Comparison of ENCODE assay signal across 9 mouse cellular contexts in genomic region chr4:116650365-116650764, GRCm38 (mm10). TPM values are rescaled to one million over a fixed set of nuclear protein-coding genes. Genes with fewer than 3 reads are reported as not detected.
DNase-seq lines count a peak whose midpoint lies in the region; ATAC-seq lines count a peak whose summit lies in the region.
"Had no signal": no experiment of that assay in that cellular context is flagged by ENCODE, and none has a peak within 500 bp of the region (broad histone marks: within the 10 kb centered on the region; RNA-seq: fewer than 3 reads in every experiment).

No protein-coding gene starts in this region.

- no peaks in the 10 kb centered on the region for H3K27me3 ChIP-seq in embryonic facial prominence, embryonic 10.5 days (replicated peaks; ENCODE audit: low read depth, poor library complexity, severe bottlenecking)
- no peaks in the 10 kb centered on the region for H3K27me3 ChIP-seq in intestine, embryonic 14.5 days (replicated peaks; ENCODE audit: control insufficient read depth, insufficient read depth, low read length)
- H3K27me3 ChIP-seq in midbrain, embryonic 14.5 days (ENCODE audit: control insufficient read depth, insufficient read depth, low read length), result no peaks in the 10 kb centered on the region

- no peaks in the 10 kb centered on the region for H3K9me3 ChIP-seq in embryonic facial prominence, embryonic 10.5 days
- no peaks in the 10 kb centered on the region for H3K9me3 ChIP-seq in intestine, embryonic 14.5 days (ENCODE audit: control insufficient read depth, low read length)
- no peaks in the 10 kb centered on the region for H3K9me3 ChIP-seq in midbrain, embryonic 14.5 days (ENCODE audit: control insufficient read depth, low read length)

- H3K27ac ChIP-seq in embryonic facial prominence, embryonic 10.5 days (replicated peaks), result peak overlapping the region; percentile 94
- peak overlapping the region; percentile 92; the same call in 1 of the 2 replicates for H3K27ac ChIP-seq in intestine, embryonic 14.5 days (ENCODE audit: low read depth)
- H3K27ac ChIP-seq in midbrain, embryonic 14.5 days (replicated peaks; ENCODE audit: low read depth, low read length), result 0 out of 2 replicates have a peak overlapping the region, but pooled peaks have one; percentile 79

- H3K36me3 ChIP-seq in embryonic facial prominence, embryonic 10.5 days (replicated peaks), result peaks cover 48% of the 10 kb centered on the region
- H3K36me3 ChIP-seq in intestine, embryonic 14.5 days (ENCODE audit: control insufficient read depth, insufficient read depth, low read length), result peaks cover 33% of the 10 kb centered on the region
- H3K36me3 ChIP-seq in midbrain, embryonic 14.5 days (ENCODE audit: control insufficient read depth, insufficient read depth, low read length), result peaks cover 14% of the 10 kb centered on the region

- ATAC-seq in intestine, embryonic 14.5 days (replicated peaks; ENCODE audit: low FRiP score, low TSS enrichment, low read depth), result no peak
- no peak for ATAC-seq in midbrain, embryonic 14.5 days (ENCODE audit: low FRiP score, low TSS enrichment)

- peak overlapping the region; percentile 79 for H3K4me2 ChIP-seq in intestine, embryonic 14.5 days (ENCODE audit: low read length)
- H3K4me2 ChIP-seq in midbrain, embryonic 14.5 days (ENCODE audit: low read length), result peak overlapping the region; percentile 85

- H3K9ac ChIP-seq in intestine, embryonic 14.5 days (ENCODE audit: low read length), result peak overlapping the region; percentile 94
- H3K9ac ChIP-seq in midbrain, embryonic 14.5 days (replicated peaks; ENCODE audit: low read length), result peak overlapping the region; percentile 73

- peaks cover 29% of the 10 kb centered on the region for H3K4me1 ChIP-seq in embryonic facial prominence, embryonic 10.5 days
- peaks cover 7% of the 10 kb centered on the region for H3K4me1 ChIP-seq in intestine, embryonic 14.5 days (replicated peaks; ENCODE audit: control insufficient read depth, insufficient read depth, low read length)
- peaks cover 25% of the 10 kb centered on the region for H3K4me1 ChIP-seq in midbrain, embryonic 14.5 days (ENCODE audit: control insufficient read depth, insufficient read depth, low read length)

- WGBS in embryonic facial prominence, embryonic 10.5 days, result 43% methylated on average over 5 of the region's 5 CpGs
- WGBS in intestine, embryonic 14.5 days, result 32% methylated on average over 5 of the region's 5 CpGs
- 48% methylated on average over 5 of the region's 5 CpGs for WGBS in midbrain, embryonic 14.5 days

- peak; percentile 53 for DNase-seq in kidney, adult 9 months
- no peak for DNase-seq in kidney, postnatal 10 days
- DNase-seq in embryonic facial prominence, embryonic 10.5 days (ENCODE audit: low spot score), result no peak
- no peak for DNase-seq in intestine, embryonic 14.5 days (ENCODE audit: low spot score)
- DNase-seq in midbrain, embryonic 14.5 days, result no peak
- no peak for DNase-seq in right cerebral cortex, postnatal 4 days
- no peak for DNase-seq in T-cell, adult 2 months (ENCODE audit: low spot score)
- no peak for DNase-seq in cerebellum, postnatal 10 days
- DNase-seq: gastrocnemius, postnatal 14 days had no signal

- H3K4me3 ChIP-seq in embryonic facial prominence, embryonic 10.5 days, result peak overlapping the region; percentile 74
- H3K4me3 ChIP-seq in intestine, embryonic 14.5 days (ENCODE audit: low read depth, low read length), result peak overlapping the region; percentile 87
- H3K4me3 ChIP-seq in midbrain, embryonic 14.5 days (replicated peaks; ENCODE audit: low read depth, low read length), result peak overlapping the region; percentile 79

RNA-seq across cellular contexts. Expression of gene Akr1a1, which starts 1.1 kb away (rescaled TPM):
- 644 and 663 TPM in 2 replicates for polyA plus RNA-seq in embryonic facial prominence, embryonic 10.5 days (2016; fragmentation: Nextera tagmentation; extraction: Ambion mirVana)
- polyA plus RNA-seq in intestine, embryonic 14.5 days (2014; fragmentation: Nextera tagmentation; extraction: Ambion mirVana), result 764 and 800 TPM in 2 replicates
- 638 and 660 TPM in 2 replicates for polyA plus RNA-seq in midbrain, embryonic 14.5 days (2014; fragmentation: Nextera tagmentation; extraction: Ambion mirVana)

RNA-seq across cellular contexts. Expression of gene Nasp, which starts 22.6 kb away (rescaled TPM):
- polyA plus RNA-seq in embryonic facial prominence, embryonic 10.5 days (2016; fragmentation: Nextera tagmentation; extraction: Ambion mirVana), result 333 and 342 TPM in 2 replicates
- 146 and 154 TPM in 2 replicates for polyA plus RNA-seq in intestine, embryonic 14.5 days (2014; fragmentation: Nextera tagmentation; extraction: Ambion mirVana)
- 94.4 and 110 TPM in 2 replicates for polyA plus RNA-seq in midbrain, embryonic 14.5 days (2014; fragmentation: Nextera tagmentation; extraction: Ambion mirVana)

RNA-seq across cellular contexts. Expression of gene Prdx1, which starts 35.0 kb away (rescaled TPM):
- polyA plus RNA-seq in embryonic facial prominence, embryonic 10.5 days (2016; fragmentation: Nextera tagmentation; extraction: Ambion mirVana), result 1,415 and 1,463 TPM in 2 replicates
- polyA plus RNA-seq in intestine, embryonic 14.5 days (2014; fragmentation: Nextera tagmentation; extraction: Ambion mirVana), result 1,268 and 1,288 TPM in 2 replicates
- 378 and 430 TPM in 2 replicates for polyA plus RNA-seq in midbrain, embryonic 14.5 days (2014; fragmentation: Nextera tagmentation; extraction: Ambion mirVana)

RNA-seq across cellular contexts. Expression of gene Ccdc17, which starts 53.9 kb away (rescaled TPM):
- polyA plus RNA-seq in embryonic facial prominence, embryonic 10.5 days (2016; fragmentation: Nextera tagmentation; extraction: Ambion mirVana), result 1.6 and 1.7 TPM in 2 replicates
- 3.8 and 4.1 TPM in 2 replicates for polyA plus RNA-seq in intestine, embryonic 14.5 days (2014; fragmentation: Nextera tagmentation; extraction: Ambion mirVana)
- polyA plus RNA-seq in midbrain, embryonic 14.5 days (2014; fragmentation: Nextera tagmentation; extraction: Ambion mirVana), result 5.4 and 5.9 TPM in 2 replicates

RNA-seq across cellular contexts. Expression of gene Mmachc, which starts 57.8 kb away (rescaled TPM):
- 39.8 and 40.8 TPM in 2 replicates for polyA plus RNA-seq in embryonic facial prominence, embryonic 10.5 days (2016; fragmentation: Nextera tagmentation; extraction: Ambion mirVana)
- 12.9 and 17.6 TPM in 2 replicates for polyA plus RNA-seq in intestine, embryonic 14.5 days (2014; fragmentation: Nextera tagmentation; extraction: Ambion mirVana)
- polyA plus RNA-seq in midbrain, embryonic 14.5 days (2014; fragmentation: Nextera tagmentation; extraction: Ambion mirVana), result 16.3 and 20.6 TPM in 2 replicates
